Mouse (Mus musculus) embryonic facial prominence, embryonic 10.5 days (tissue): ENCODE measurements around the gene Hectd4. TPM values are rescaled to one million over a fixed set of nuclear protein-coding genes. Genes with fewer than 3 reads are reported as not detected.

ENCODE experiments used
- DNase-seq: peaks from one replicate; pipeline ENCODE4 v3.0.0-alpha.2; 2017; ENCODE audit warnings: low spot score
- H3K27ac ChIP-seq: fragments of 300-500 bp; sonication (generic); replicated peaks from 2 replicates; pipeline ENCODE4 v1.5.1; 2016; ENCODE audit warnings: mild to moderate bottlenecking
- H3K27me3 ChIP-seq: fragments of 300-500 bp; sonication (generic); replicated peaks from 2 replicates; pipeline ENCODE4 v1.6.1; 2016; ENCODE audit warnings: low read depth, mild to moderate bottlenecking; ENCODE audit not compliant: poor library complexity, severe bottlenecking
- H3K36me3 ChIP-seq: fragments of 300-500 bp; sonication (generic); replicated peaks from 2 replicates; pipeline ENCODE4 v1.6.1; 2016; ENCODE audit warnings: mild to moderate bottlenecking, moderate library complexity
- H3K4me1 ChIP-seq: fragments of 300-500 bp; sonication (generic); 2 replicates; pipeline ENCODE4 v1.6.1; 2016
- H3K4me3 ChIP-seq: fragments of 300-500 bp; sonication (generic); 2 replicates; pipeline ENCODE4 v1.5.1; 2016; ENCODE audit warnings: mild to moderate bottlenecking, moderate library complexity
- H3K9me3 ChIP-seq: fragments of 300-500 bp; sonication (generic); 2 replicates; pipeline ENCODE4 v1.6.1; 2016; ENCODE audit warnings: mild to moderate bottlenecking
- WGBS: fragments of 180-500 bp; shearing (Covaris S2); methylation state at CpG from one replicate; pipeline ENCODE4 v1.1.7; 2016; 5-methylcytosine and 5-hydroxymethylcytosine counted together
- polyA plus RNA-seq: library from polyadenylated mRNA; unstranded; fragments of >200 nt; fragmentation: Nextera tagmentation; extraction: Ambion mirVana; gene quantifications from 2 replicates; pipeline ENCODE4 v1.2.1, GENCODE M21; 2016

Gene Hectd4
- polyA plus RNA-seq, 1 experiment from 2014 or later: 4.4 TPM

DNA sequence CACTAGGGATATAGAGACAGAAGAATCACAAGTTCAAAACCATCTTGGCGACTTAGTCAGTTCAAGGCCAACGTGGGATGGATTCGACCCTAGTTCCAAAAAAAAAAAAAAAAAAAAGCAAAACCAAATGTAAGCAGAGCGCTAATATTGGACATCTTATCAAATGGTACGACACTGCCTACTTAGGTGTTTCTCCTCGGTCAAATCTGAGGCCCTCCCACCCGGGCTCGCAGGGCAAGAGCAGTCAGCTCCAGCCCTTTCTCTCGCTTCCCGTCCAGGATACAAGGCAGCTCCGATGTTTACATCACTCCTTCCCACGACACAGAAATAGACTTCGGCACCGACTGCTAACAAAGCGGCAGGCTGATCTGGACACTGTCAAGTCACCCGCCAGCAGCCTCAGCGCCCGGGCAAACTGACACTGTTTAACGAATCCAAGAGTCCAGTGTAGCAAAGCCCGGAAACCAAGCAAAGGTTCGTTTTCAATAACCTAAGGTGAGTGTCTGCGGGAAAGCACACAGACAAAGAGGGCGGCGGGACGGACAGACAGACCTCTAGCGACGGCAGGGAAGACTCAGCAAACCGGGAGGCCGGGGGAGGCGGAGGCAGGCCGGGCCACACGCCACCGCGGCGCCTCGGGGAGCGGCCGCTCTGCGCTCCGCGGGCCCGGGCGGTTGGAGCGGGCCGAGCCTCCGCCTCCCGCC lies 164.9 kb downstream of the Hectd4 start:
- Histone ChIP-seq H3K4me3 (peak overlapping the region; percentile 85), H3K27ac (peak overlapping the region; percentile 88), H3K27me3 (peaks cover 14% of the 10 kb centered on the region; the same call in 1 of the 2 replicates), H3K36me3 (peaks cover 36% of the 10 kb centered on the region), H3K9me3 (peaks cover 6% of the 10 kb centered on the region; the same call in 1 of the 2 replicates), H3K4me1 (peaks cover 24% of the 10 kb centered on the region)
- DNase-seq: peak; percentile 72
- WGBS: 3% methylated on average over 47 of the region's 47 CpGs

DNA sequence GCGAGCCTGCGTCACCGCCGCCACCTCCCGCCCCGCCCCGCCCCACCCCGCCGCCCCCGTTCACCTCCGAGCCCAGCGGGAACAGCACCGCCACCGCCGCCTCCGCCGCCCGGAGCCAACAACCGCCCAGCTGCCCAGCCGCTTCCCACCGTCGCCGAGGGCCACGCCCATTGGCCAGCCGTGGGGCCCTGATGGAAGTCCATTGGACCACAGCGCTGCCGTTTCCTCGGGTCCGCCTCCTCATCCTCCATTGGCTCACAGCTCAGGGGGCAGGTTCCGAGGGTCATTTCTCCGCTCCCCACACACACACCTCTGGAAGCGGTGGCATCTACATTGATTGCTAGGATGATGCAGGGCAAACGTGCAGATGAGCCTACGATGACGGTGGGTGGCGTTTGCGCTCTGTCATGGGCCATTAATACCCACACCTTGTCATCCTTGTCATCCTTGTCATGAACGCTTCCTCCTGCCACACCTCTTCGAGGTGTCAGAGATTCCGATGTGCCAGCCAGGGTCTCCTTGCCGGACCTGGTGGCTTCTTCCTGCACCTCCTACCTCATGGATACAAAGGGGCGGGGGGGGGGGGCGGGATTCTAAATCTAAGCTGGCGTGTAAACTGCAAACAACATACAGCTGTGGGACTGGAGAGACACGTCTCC lies 165.6 kb downstream of the Hectd4 start, which contains the start of gene Trafd1:
Gene Trafd1, minus strand, starts transcription at position 172 of the 659 bp plus-strand sequence.
- peak; percentile 96 for DNase-seq
- peaks cover 6% of the 10 kb centered on the region; the same call in 1 of the 2 replicates for H3K9me3 ChIP-seq
- under 1% methylated on average over 40 of the region's 45 CpGs for WGBS
- H3K36me3 ChIP-seq: peaks cover 29% of the 10 kb centered on the region
- peak within 1 kb of the TSS; percentile 88 for H3K27ac ChIP-seq
- H3K4me1 ChIP-seq: peaks cover 24% of the 10 kb centered on the region
- peak within 1 kb of the TSS; percentile 85 for H3K4me3 ChIP-seq
- H3K27me3 ChIP-seq: peaks cover 14% of the 10 kb centered on the region; the same call in 1 of the 2 replicates

DNA sequence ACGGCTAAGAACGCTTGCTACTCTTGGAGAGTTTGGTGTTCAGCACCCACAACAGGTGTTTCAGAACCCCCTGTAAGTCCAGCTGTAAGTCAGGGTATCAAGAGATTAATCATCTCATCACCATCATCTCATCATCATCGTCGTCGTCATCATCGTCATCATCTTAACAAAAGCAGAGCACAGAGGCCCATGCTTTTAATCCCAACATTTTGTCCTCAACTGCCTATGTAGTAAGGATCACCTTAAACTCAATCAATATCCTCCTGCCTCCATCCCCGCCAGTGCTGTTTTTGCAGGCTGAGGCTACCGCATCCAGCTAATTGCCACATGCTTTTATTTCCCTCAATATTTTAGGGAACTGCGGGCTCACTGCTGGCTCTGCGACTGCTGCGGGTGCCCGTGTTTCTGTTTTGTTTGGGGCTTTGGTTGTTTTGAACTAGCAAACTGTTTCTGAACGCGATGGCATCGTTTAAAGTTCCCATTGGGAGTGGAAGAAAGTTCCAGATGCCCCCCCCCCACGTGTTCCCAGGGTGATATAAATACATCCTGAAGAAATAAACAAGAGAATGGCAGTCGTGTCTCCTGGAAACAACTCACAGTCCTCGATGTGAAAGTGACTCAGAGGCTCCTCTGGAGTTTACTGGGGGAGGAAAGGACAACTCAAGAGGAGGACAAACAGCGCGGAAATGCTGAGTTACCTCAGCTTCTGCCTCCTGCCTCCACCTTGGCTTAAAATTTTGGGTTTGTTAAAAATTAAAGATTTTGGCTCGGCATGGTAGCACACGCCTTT lies 166.3 kb downstream of the Hectd4 start:
- no peak for DNase-seq
- H3K4me1 ChIP-seq: peaks cover 24% of the 10 kb centered on the region

DNA sequence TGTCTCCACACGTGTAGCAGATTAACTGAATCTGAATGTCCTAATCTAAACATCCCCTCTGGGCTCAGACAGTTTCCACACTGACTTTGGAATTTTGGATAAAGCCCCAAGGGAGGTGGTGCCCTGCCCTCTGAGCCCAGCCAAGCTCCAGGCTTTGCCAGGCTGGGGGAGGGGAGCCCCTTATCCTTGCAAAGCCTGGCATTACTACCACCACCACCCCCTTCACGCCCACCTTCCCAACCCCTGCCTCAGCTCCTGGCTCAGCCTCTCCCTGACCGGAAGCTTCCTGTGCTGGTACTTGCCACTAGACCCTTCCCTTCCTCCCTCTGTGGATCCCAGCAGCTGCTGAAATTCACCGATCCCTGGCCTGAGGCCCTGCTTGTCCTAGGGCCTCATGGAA lies 167.1 kb downstream of the Hectd4 start:
- Histone ChIP-seq H3K4me3 (0 out of 2 replicates have a peak overlapping the region, but pooled peaks have one; percentile 5), H3K27ac (no peak overlapping the region), H3K27me3 (peaks cover 14% of the 10 kb centered on the region; the same call in 1 of the 2 replicates), H3K9me3 (no peaks in the 10 kb centered on the region), H3K4me1 (peaks cover 24% of the 10 kb centered on the region), H3K36me3 (peaks cover 14% of the 10 kb centered on the region)
- DNase-seq: peak; percentile 24
- 54% methylated on average over 4 of the region's 4 CpGs for WGBS

More for the DNA sequence above, 166.3 kb downstream of the Hectd4 start:
- Histone ChIP-seq H3K9me3 (no peaks in the 10 kb centered on the region), H3K4me3 (peak overlapping the region; percentile 85), H3K36me3 (peaks cover 22% of the 10 kb centered on the region), H3K27ac (no peak overlapping the region), H3K27me3 (peaks cover 14% of the 10 kb centered on the region; the same call in 1 of the 2 replicates)
- WGBS: 38% methylated on average over 22 of the region's 22 CpGs

DNA sequence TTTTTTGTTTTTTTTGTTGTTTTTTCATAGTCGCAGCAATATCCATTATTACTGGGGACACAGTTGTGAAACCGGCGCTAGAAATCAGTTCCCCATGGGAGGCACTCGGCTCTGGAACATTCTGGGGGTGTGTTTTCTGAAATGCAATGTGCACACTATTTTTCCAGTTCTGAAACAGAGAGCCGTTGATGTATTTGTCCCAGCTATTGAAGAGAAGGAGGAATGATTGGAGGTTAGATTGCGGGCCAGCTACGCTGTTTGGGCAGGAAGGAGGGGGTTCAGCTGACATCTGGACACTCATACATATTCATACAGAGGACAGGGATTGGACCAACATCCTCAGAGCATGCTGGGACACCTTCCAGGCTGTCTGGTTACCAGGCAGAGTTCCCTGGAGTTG lies 169.1 kb downstream of the Hectd4 start:
- Histone ChIP-seq H3K9me3 (no peaks in the 10 kb centered on the region), H3K36me3 (no peaks in the 10 kb centered on the region), H3K27me3 (peaks cover 14% of the 10 kb centered on the region; the same call in 1 of the 2 replicates), H3K4me1 (peaks cover 24% of the 10 kb centered on the region), H3K27ac (no peak overlapping the region), H3K4me3 (no peak overlapping the region)
- WGBS: 70% methylated on average over 7 of the region's 7 CpGs
- DNase-seq: no peak

DNA sequence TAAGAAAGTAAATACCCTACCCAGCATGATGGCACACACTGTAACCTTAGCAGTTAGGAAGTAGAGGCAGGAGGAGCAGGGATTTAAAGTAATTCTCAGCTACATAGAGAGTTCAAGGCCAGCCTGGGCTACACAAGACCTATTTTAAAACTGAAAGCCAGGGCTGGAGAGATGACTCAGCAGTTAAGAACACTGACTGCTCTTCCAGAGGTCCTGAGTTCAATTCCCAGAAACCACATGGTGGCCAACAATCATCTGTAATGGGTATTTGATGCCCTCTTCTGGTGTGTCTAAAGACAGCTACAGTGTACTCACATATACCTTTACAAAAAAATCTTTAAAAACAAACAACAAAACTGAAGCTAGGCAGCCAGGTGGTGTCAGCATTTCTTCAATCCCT lies 169.7 kb downstream of the Hectd4 start:
- H3K27ac ChIP-seq: no peak overlapping the region
- no peak overlapping the region for H3K4me3 ChIP-seq
- peaks cover 14% of the 10 kb centered on the region; the same call in 1 of the 2 replicates for H3K27me3 ChIP-seq
- peaks cover 19% of the 10 kb centered on the region for H3K4me1 ChIP-seq
- no peaks in the 10 kb centered on the region for H3K9me3 ChIP-seq
- DNase-seq: no peak
- H3K36me3 ChIP-seq: no peaks in the 10 kb centered on the region

DNA sequence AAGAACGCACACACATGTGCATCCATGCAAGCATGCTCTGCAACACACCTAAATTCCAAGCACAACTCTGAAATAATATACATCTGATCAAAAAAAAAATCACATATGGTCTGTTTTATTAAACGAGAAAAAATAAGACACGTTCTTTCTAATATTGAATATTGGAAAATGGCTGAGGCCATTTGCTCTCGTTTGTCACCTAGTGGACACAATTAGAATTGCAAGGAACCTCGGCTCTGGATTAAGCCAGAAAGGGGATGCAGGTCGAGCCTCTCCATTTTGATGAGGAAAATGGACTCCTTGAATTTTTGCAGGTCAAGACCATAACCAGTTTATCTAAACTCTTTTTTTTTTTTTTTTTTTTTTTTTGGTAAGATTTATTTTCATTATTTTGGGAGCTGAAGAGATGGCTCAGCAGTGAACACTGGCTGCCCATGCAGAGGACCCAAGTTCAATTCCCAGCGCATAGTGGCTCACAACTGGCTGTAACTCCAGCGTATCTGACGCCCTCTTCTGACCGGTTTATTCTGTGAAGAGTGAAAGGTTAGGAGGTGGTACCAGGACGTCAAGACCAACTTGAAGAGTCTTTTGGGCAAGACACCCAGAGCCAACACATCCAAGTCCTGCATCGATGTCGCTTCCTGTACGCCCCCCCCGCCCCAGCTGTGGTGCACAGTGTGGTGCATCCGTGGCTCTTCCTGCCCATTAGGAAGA lies 172.8 kb downstream of the Hectd4 start:
- no peaks in the 10 kb centered on the region for H3K36me3 ChIP-seq
- H3K4me1 ChIP-seq: peaks cover 5% of the 10 kb centered on the region; the same call in 1 of the 2 replicates
- H3K4me3 ChIP-seq: no peak overlapping the region
- no peaks in the 10 kb centered on the region for H3K27me3 ChIP-seq
- no peak overlapping the region for H3K27ac ChIP-seq
- no peaks in the 10 kb centered on the region for H3K9me3 ChIP-seq
- WGBS: 61% methylated on average over 16 of the region's 16 CpGs
- DNase-seq: peak; percentile 38

DNA sequence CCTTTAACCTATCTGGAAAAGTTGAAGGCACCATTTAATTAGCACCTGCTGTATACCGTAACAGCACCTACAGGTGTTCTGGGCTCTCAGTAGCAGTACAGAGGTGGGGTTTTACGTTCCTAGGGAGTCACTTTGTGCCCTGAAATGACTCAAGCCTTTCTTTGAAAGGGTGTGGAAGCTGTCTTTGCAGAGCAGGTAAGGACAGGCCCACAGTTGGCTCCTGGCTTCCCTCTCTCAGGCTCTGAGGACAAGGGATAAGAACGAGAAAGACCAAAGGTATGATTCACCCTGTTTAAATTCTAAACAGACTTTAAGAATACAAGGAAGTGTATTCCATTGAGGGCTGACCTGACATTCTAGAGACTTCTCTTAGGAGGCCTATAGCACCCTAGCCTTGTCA lies 173.4 kb downstream of the Hectd4 start:
- Histone ChIP-seq H3K9me3 (no peaks in the 10 kb centered on the region), H3K4me3 (no peak overlapping the region), H3K36me3 (no peaks in the 10 kb centered on the region), H3K27me3 (no peaks in the 10 kb centered on the region), H3K4me1 (peaks cover 6% of the 10 kb centered on the region; the same call in 1 of the 2 replicates), H3K27ac (no peak overlapping the region)
- no peak for DNase-seq
- WGBS: 81% methylated on average over 3 of the region's 3 CpGs

DNA sequence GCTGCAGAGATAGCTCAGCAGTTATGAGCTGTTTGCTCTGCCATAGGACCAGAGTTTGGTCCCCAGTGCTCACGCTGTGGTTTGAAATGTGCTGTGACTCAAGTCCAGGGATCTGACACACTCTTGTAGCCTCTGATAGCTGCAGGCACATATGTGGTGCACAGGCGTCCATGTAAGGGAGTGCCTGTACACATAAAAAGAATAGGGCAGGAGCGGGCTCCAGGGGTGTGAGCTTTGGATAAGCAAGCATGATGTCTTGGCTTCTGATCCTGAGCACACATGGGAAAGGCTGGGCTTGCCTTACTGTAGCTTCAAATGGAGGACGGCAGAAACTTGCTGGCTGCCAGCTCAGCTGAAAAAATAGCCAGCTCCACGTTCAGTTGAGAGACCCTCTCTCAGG lies 175.6 kb downstream of the Hectd4 start:
- no peaks in the 10 kb centered on the region for H3K9me3 ChIP-seq
- H3K4me1 ChIP-seq: peaks cover 24% of the 10 kb centered on the region
- no peak for DNase-seq
- H3K27ac ChIP-seq: no peak overlapping the region
- H3K27me3 ChIP-seq: no peaks in the 10 kb centered on the region
- H3K36me3 ChIP-seq: peaks cover 12% of the 10 kb centered on the region
- H3K4me3 ChIP-seq: no peak overlapping the region
- 83% methylated on average over 5 of the region's 5 CpGs for WGBS

DNA sequence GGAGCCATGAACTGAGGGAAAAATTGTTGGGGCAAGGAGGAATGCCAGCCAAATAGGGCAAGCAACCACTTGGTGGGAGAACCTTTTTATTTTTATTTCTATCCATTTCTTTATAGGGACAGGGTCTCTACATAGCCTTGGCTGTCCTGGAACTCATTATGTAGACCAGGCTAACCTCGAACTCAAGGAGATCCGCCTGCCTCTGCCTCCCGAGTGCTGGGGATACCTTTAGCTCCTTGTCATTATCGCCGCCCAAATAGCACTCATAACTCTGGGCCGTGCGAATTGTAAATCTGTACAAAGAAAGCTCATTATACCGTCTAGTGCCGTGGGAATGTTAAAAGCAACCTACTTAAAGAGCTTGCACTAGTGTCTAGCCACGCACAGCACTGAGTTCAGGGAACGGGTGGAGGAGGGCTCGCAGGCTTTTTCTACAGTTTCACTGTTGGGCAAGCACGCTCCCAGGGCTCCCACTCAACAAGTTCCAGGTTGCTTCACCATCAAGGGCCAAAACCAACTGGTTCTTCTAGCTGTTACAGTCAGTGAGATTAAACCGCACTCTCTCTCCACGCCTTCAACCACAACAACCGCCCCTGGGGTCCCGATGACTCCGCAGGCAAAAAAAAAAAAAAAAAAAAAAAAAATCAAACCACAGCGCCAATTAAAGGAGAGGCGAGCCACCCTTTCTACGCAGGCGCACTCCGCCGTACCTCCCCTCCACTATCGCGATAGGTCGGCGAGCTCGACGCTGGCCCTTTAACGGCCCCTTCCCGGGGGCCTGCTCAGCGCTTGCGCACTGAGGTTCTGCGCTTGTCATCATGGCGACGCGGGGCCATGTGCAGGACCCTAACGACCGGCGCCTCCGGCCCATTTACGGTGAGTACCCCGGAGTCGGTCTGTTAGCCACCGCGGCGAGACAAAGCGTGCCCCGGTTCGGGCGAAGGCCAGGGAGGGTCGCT lies 177.4 kb downstream of the Hectd4 start, which contains the start of gene Naa25:
Gene Naa25, plus strand, starts transcription at position 750 of the 959 bp plus-strand sequence.
- Histone ChIP-seq H3K27ac (peak within 1 kb of the TSS; percentile 90), H3K4me1 (peaks cover 24% of the 10 kb centered on the region), H3K36me3 (peaks cover 31% of the 10 kb centered on the region), H3K27me3 (no peaks in the 10 kb centered on the region), H3K4me3 (peak within 1 kb of the TSS; percentile 79), H3K9me3 (no peaks in the 10 kb centered on the region)
- DNase-seq: peak; percentile 97
- 11% methylated on average over 53 of the region's 53 CpGs for WGBS
